Mouse (Mus musculus) adipocyte (in vitro differentiated cells): ENCODE results near the gene Stk38.

Experiments used
- DNase-seq: peaks from one replicate; pipeline ENCODE4 v3.0.0-alpha.2; 2016; ENCODE audit warnings: low spot score

Stk38 gene

DNA sequence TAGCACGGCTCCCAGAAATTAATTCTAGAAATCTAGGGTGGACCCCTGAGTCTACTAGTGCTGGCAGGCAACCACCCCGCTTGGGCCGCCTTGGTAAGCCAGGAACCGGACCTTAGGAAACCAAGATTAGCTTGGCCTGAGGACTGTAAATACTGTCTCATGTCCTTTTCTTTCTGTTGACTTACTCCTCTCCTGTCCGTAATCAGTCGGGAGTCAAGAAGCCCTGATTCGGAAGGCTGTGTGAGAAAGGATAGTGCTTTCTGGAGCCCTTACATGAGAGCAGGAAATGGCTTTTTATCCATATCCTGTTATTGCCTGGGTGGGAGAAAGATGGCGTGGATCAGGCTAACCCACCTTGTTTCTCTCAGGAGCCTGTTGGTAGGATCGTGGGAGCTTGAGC is 54.5 kb downstream of the Stk38 start:
- DNase-seq, result peak; percentile 48

GRCm38 (mm10) chr17:28951831-28952799 is 55.7 kb downstream of the Stk38 start, which contains the start of gene Kctd20:
Gene Kctd20, plus strand, starts transcription at chr17:28951950.
- peak; percentile 89 for DNase-seq

GRCm38 (mm10) chr17:28950751-28951150 is 57.0 kb downstream of the Stk38 start:
- no peak for DNase-seq

DNA sequence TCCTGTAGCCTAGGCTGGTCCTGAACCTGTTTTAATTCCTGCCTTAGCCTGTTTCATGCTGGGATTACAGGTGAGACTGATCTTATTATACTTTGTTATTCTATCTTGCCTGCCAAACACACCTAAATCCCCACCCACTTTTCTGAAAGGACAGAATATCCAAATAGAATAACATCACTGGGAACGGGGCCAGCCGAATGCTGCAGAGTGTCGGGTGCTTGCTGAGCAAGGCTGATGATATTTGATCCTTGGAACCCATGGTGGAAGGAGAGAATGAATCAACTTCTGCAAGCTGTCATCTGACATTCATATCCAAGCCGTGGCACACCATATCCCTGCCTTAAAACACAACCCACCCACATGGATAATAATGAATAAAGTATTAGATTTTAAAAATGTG is 59.1 kb downstream of the Stk38 start:
- peak; percentile 58 for DNase-seq

DNA sequence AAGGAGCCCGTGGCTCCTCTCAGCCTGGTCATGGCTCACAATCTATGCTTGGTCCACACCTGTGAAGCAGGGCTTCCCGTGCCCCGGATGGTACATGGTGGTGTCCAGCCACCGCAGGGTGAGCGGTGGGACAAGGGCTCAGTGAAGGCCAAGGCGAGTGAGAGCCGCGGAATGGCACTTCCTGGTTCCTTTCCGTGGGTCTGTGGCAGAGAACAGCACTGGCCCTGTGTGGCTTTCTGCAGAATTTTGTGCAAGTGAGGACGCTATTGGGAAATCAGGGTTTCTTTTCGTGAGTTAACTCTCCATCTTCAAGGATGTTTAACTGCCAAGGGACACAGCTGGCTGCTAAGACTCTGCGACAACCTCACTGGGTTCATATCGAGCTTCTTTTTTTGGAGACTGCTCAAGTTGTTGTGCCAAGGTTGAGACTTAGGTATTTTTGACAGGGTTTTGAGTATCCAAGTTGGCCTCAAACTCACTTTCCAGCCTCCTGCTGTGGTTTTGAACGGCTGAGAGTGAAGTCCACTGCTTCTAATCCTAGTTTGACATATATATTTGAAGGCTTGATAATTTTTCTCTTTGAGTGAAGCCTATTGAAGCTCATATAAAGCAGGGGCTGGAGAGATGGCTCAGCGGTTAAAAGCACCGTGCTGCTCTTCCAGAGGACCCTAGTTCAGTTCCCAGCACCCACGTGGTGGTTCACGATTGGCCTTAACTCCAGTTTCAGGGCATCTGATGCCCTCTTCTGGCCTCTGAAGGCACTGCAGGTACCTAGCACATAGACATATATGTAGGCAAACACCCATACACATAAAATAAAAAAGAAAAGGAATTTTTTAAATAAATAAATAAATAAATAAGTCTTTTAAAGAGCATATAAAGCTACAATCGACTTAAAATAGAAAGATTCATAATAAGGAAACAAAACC is 60.5 kb downstream of the Stk38 start:
- DNase-seq, result peak; percentile 51

GRCm38 (mm10) chr17:28944481-28944880 is 63.3 kb downstream of the Stk38 start:
- DNase-seq, result no peak

GRCm38 (mm10) chr17:28943740-28944139 is 64.1 kb downstream of the Stk38 start, which contains the start of gene Pxt1:
Gene Pxt1, minus strand, starts transcription at chr17:28943840.
- no peak for DNase-seq

GRCm38 (mm10) chr17:28942101-28942500 is 65.7 kb downstream of the Stk38 start:
- no peak for DNase-seq

DNA sequence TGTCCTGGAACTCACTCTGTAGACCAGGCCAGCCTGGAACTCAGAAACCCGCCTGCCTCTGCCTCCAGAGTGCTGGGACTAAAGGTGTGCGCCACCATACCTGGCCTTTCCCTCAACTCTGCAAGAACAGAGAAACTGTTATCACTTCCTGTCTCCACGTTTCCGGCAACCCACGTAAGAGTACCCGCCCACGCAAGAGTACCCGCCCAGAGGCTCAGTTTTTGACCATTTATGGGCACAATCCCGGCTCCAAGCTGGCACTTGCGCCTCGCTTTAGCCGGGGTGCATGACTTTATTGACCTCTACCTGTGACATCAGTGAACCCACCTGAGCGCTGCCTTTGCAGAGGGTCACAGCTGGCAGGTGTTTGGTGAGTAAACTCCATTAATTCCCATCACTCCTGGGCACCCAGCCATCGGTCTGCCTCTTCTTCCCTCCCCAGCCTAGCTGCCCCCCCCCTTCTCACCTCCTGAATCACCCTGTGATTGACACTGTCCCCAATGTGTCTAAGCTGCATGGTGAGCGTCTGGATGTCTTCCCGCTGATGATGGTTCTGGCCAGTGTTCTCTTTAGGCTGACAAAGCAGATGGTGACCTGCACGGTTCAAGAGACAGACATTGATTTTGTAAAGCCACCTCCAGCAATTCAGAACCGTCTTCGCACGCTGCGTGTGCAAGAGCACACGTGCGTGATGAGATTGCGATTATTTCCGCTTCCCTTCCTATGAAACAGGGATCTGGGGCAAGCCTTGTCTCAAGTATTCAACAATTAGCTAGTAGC is 66.8 kb downstream of the Stk38 start:
- no peak for DNase-seq

GRCm38 (mm10) chr17:28936622-28937345 is 71.0 kb downstream of the Stk38 start:
- no peak for DNase-seq

DNA sequence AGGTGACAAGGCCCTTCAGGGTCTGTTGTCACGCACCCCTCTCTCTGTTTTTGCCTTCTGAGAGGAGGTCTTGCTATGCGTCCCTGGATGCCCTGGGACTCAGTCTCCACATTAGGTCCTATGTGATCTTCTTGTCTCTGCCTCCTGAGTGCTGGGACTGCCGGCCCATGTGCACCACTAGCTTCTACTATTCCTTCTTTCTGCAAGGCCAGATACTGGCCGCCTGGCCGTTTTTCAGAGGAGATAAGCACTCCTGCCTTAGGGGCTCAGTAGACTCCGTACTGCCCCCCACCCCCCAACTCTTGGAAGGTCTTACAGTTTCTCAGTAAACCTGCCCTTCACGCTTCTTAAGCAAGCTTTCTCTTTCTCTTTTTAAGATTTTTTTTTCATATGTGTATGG is 71.7 kb downstream of the Stk38 start:
- no peak for DNase-seq

DNA sequence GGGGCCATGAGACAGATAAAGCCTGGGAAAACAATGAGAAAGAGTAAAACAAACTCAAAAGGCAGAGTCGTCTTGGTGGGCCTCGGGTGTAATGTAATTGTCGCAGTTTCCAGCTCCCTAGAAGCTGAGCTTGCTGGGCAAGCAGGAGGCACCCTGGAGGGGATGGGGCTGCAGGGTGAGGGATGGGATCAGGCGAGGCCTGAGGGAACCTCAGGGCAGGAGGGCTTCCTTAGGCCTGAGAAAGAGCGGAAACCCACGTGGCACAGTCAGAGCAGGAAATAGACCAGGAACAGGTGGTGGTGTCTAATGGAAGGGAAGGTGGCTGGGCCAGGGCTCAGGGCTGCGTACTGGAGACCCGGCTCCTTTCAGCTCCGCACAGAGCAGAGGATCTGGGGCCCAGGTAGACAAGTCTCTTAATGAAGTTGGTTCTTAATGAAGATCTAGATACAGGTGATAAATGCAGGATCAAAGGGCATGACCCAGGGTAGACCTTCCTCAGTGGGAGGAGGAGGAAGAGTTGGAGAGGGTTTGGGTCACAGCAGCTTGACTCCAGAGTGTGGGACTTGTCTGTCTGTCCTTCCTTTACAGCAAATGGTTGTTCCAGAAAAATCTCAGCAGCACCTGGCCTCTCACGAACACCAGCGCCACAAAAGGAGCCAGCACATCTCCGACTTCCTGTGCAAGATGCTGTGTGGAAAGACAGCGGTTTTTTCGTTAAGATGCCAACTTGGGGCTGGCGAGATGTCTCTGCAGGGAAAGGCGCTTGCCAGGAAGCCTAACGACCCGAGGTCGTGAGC is 73.5 kb downstream of the Stk38 start:
- no peak for DNase-seq

- no peak for DNase-seq
Observed at GRCm38 (mm10) chr17:28932274-28932673, 75.5 kb downstream of the Stk38 start.

- DNase-seq, result peak; percentile 49
Observed at GRCm38 (mm10) chr17:28931436-28932211, 76.2 kb downstream of the Stk38 start.

DNA sequence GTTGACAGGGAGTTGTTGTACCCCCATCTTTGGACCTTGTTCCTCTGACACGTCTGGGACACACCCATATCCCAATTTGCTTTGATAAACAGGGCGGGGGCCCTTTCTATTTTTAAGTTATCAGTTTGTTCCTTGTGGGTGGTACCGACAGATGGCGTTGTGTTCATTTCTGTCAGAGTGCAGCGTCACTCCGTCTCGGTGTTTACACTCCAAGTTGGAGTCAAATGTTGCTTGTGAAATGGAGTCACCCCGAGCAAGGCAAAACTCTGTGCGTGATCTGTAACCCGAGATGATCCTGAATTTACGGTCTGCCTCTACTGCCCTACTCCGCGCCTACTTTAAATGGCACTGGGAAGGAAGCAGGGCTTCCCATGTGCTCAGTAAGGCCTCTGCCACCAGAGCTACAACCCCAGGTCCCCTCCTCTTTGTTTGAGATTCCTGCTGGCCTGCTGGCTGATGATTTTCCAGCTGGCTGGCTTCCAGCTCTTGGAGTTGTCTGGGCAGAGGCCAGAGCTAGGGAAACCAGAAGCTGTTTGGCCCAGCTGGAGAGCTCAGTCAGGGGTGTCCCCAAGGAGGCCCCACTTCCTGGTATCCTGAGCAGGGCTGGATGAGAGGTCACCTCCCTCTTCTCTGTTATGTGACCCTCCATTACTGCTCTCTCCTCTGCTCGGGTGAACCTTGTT is 77.3 kb downstream of the Stk38 start:
- DNase-seq, result peak; percentile 99

DNA sequence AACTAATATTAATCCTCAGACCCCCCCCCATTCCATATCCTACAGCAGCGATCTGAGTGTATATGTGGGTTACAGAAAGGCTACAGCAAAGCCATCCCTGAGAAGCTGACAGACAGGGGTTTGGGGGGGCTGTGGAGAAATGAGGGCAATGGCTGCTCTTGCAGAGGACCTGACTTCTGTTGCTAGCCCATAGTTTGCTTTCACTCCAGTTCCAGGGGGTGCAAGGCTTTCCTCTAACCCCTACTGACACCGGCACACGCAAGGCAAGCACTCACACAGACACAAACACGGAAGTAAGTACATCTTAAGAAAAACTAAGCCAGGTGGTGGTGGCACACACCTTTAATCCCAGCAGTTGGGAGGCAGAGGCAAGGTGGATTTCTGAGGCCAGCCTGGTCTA is 78.4 kb downstream of the Stk38 start:
- DNase-seq, result no peak

DNA sequence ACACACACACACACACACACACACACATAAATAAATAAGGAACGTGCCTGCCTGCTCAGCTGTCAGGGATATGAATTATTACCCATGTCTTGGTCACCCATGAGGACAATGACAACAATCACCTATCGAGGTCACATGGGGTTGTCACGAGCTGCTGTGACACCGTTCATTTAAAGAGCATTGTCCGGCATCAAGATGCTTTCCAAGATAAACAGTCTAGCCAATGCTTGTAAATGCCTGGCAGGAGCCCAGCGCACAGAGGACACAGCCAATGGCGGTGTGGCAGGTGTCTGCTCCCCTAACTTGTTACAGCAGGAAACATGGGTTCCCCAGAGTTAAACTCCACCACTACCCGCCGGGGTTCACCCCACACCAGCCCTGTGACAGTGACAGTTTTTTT is 79.8 kb downstream of the Stk38 start:
- DNase-seq, result no peak

DNA sequence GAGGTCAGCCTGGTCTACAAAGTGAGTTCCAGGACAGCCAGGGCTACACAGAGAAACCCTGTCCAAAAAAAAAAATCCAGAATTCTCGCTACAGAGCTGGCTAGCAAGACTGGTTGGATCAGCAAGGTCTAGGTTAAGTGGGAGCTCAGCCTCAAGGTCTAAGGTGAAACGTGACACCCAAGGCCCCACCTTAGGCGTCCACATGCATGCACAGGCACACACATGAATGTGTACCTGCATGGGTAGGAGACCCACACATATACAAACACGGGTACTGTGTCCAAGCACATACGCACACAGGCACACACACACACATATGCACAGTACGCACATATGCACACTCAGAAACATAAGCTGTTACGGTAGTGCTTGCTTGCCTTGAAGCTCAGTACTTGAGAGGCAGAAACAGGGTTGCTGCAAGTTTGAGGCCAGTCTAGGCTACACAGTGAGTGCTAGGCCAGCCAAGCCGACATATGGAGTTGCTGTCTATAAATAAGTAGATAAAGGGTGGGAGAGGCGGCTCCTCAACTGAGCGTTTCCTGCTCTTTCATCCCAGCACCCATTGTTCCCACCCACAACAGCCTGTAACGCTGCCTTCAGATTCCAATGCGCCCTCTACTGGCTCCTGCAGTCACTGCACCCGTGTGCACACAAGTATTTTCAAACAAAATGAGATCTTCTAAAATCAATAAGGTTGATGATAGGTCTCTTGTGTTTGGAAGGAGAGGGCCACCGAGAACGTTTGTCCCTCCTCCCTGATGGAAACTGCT is 80.7 kb downstream of the Stk38 start:
- peak; percentile 62 for DNase-seq
